Mouse (Mus musculus): Measurements from ENCODE around the gene Aldh1a7.

- TF ChIP-seq CTCF (IDR thresholded peaks at IDR 0.05; ENCODE audit: borderline replicate concordance, extremely low read depth, insufficient read depth, insufficient read length) (no peak), POLR2A (IDR thresholded peaks at IDR 0.05; ENCODE audit: borderline replicate concordance, extremely low read depth, insufficient read depth, insufficient read length, poor library complexity, severe bottlenecking) (no peak)
These were observed 4.4 kb downstream of the Aldh1a7 start for GRCm38 (mm10) chr19:20722913-20723312.
